Mouse (Mus musculus) forebrain, embryonic 12.5 days (tissue): ENCODE results near the gene Efna5. TPM values are rescaled to one million over a fixed set of nuclear protein-coding genes. Genes with fewer than 3 reads are reported as not detected.

Experiments used
- ATAC-seq: fragments of 200-750 bp; cut with Nextera tagmentation; 2 replicates; pipeline ENCODE4 v1.8.0; 2017; ENCODE audit warnings: moderate TSS enrichment; ENCODE audit not compliant: low FRiP score
- H3K27ac ChIP-seq: fragments of 300-500 bp; sonication (generic); 2 replicates; pipeline ENCODE4 v1.5.1; 2016; ENCODE audit warnings: mild to moderate bottlenecking
- H3K27me3 ChIP-seq: fragments of 300-500 bp; sonication (generic); 2 replicates; pipeline ENCODE4 v1.6.1; 2016; ENCODE audit warnings: mild to moderate bottlenecking
- H3K36me3 ChIP-seq: fragments of 300-500 bp; sonication (generic); replicated peaks from 2 replicates; pipeline ENCODE4 v1.6.1; 2016; ENCODE audit warnings: mild to moderate bottlenecking
- H3K4me1 ChIP-seq: fragments of 300-500 bp; sonication (generic); 2 replicates; pipeline ENCODE4 v1.6.1; 2016
- H3K4me2 ChIP-seq: fragments of 300-500 bp; sonication (generic); 2 replicates; pipeline ENCODE4 v1.6.1; 2016; ENCODE audit warnings: mild to moderate bottlenecking, moderate library complexity
- H3K4me3 ChIP-seq: fragments of 300-500 bp; sonication (generic); replicated peaks from 2 replicates; pipeline ENCODE4 v1.5.1; 2016; ENCODE audit warnings: mild to moderate bottlenecking
- H3K9ac ChIP-seq: fragments of 300-500 bp; sonication (generic); 2 replicates; pipeline ENCODE4 v1.6.1; 2016; ENCODE audit warnings: mild to moderate bottlenecking
- H3K9me3 ChIP-seq: fragments of 300-500 bp; sonication (generic); 2 replicates; pipeline ENCODE4 v1.6.1; 2016
- WGBS: fragments of 180-500 bp; shearing (Covaris S2); methylation state at CpG from one replicate; pipeline ENCODE4 v1.1.7; 2016; 5-methylcytosine and 5-hydroxymethylcytosine counted together
- polyA plus RNA-seq: library from polyadenylated mRNA; unstranded; fragments of >200 nt; fragmentation: Nextera tagmentation; extraction: Ambion mirVana; gene quantifications from 2 replicates; pipeline ENCODE4 v1.2.1, GENCODE M21; 2016

The Efna5 gene
- polyA plus RNA-seq, 1 experiment from 2014 or later, result 45.7 TPM

GRCm38 (mm10) chr17:62735943-62736342 is 145.2 kb downstream of the Efna5 start:
- Histone ChIP-seq H3K4me2 (no peak overlapping the region), H3K4me3 (no peak overlapping the region), H3K9me3 (no peaks in the 10 kb centered on the region), H3K27me3 (peaks cover 22% of the 10 kb centered on the region), H3K9ac (no peak overlapping the region), H3K4me1 (peaks cover 32% of the 10 kb centered on the region), H3K36me3 (no peaks in the 10 kb centered on the region), H3K27ac (no peak overlapping the region)
- ATAC-seq, result no peak
- WGBS, result 41% methylated on average over 11 of the region's 11 CpGs

- Histone ChIP-seq H3K9me3 (no peaks in the 10 kb centered on the region), H3K36me3 (no peaks in the 10 kb centered on the region), H3K27ac (no peak overlapping the region), H3K27me3 (peaks cover 20% of the 10 kb centered on the region), H3K4me2 (no peak overlapping the region), H3K9ac (no peak overlapping the region), H3K4me1 (peaks cover 30% of the 10 kb centered on the region), H3K4me3 (no peak overlapping the region)
- no peak for ATAC-seq
- 4% methylated on average over 10 of the region's 10 CpGs for WGBS
These were observed 146.2 kb downstream of the Efna5 start for GRCm38 (mm10) chr17:62734901-62735300.

- ATAC-seq, result peak; percentile 66
- WGBS, result 12% methylated on average over 4 of the region's 4 CpGs
- no peak overlapping the region for H3K27ac ChIP-seq
These were observed 147.1 kb downstream of the Efna5 start for GRCm38 (mm10) chr17:62734067-62734466.

GRCm38 (mm10) chr17:62729754-62730470 is 151.2 kb downstream of the Efna5 start:
- no peaks in the 10 kb centered on the region; the same call in 1 of the 2 replicates for H3K27me3 ChIP-seq
- no peak overlapping the region for H3K4me3 ChIP-seq
- peaks cover 32% of the 10 kb centered on the region for H3K4me1 ChIP-seq
- H3K36me3 ChIP-seq, result no peaks in the 10 kb centered on the region
- H3K9ac ChIP-seq, result no peak overlapping the region
- H3K27ac ChIP-seq, result no peak overlapping the region
- no peaks in the 10 kb centered on the region for H3K9me3 ChIP-seq
- ATAC-seq, result no peak
- 66% methylated on average over 10 of the region's 10 CpGs for WGBS
- H3K4me2 ChIP-seq, result no peak overlapping the region

More at GRCm38 (mm10) chr17:62734067-62734466, 147.1 kb downstream of the Efna5 start:
- H3K4me2 ChIP-seq, result no peak overlapping the region
- no peak overlapping the region for H3K9ac ChIP-seq
- H3K4me3 ChIP-seq, result no peak overlapping the region
- H3K27me3 ChIP-seq, result peaks cover 20% of the 10 kb centered on the region
- no peaks in the 10 kb centered on the region for H3K36me3 ChIP-seq
- H3K9me3 ChIP-seq, result no peaks in the 10 kb centered on the region
- peaks cover 36% of the 10 kb centered on the region for H3K4me1 ChIP-seq

- Histone ChIP-seq H3K9me3 (no peaks in the 10 kb centered on the region), H3K4me2 (peak overlapping the region; percentile 34), H3K27me3 (no peaks in the 10 kb centered on the region; the same call in 1 of the 2 replicates), H3K9ac (no peak overlapping the region), H3K4me1 (peaks cover 24% of the 10 kb centered on the region), H3K27ac (0 out of 2 replicates have a peak overlapping the region, but pooled peaks have one; percentile 19), H3K36me3 (no peaks in the 10 kb centered on the region), H3K4me3 (no peak overlapping the region)
- 14% methylated on average over 10 of the region's 10 CpGs for WGBS
- ATAC-seq, result peak; percentile 73
These were observed 152.8 kb downstream of the Efna5 start for GRCm38 (mm10) chr17:62728142-62728917.

GRCm38 (mm10) chr17:62726102-62726501 is 155.0 kb downstream of the Efna5 start:
- no peaks in the 10 kb centered on the region; the same call in 1 of the 2 replicates for H3K27me3 ChIP-seq
- peaks cover 24% of the 10 kb centered on the region for H3K4me1 ChIP-seq
- no peak overlapping the region for H3K4me3 ChIP-seq
- H3K36me3 ChIP-seq, result no peaks in the 10 kb centered on the region
- 86% methylated on average over 5 of the region's 5 CpGs for WGBS
- no peak overlapping the region for H3K9ac ChIP-seq
- no peak overlapping the region for H3K4me2 ChIP-seq
- H3K9me3 ChIP-seq, result no peaks in the 10 kb centered on the region
- ATAC-seq, result no peak
- no peak overlapping the region for H3K27ac ChIP-seq

GRCm38 (mm10) chr17:62722962-62723361 is 158.2 kb downstream of the Efna5 start:
- ATAC-seq, result no peak
- H3K4me1 ChIP-seq, result peaks cover 14% of the 10 kb centered on the region
- WGBS, result 88% methylated on average over 5 of the region's 5 CpGs

GRCm38 (mm10) chr17:62721595-62721994 is 159.5 kb downstream of the Efna5 start:
- Histone ChIP-seq H3K4me2 (no peak overlapping the region), H3K9ac (no peak overlapping the region), H3K9me3 (no peaks in the 10 kb centered on the region), H3K36me3 (no peaks in the 10 kb centered on the region), H3K4me1 (peaks cover 28% of the 10 kb centered on the region), H3K4me3 (no peak overlapping the region), H3K27ac (no peak overlapping the region), H3K27me3 (no peaks in the 10 kb centered on the region)
- ATAC-seq, result no peak
- WGBS, result 94% methylated on average over 3 of the region's 3 CpGs

More at GRCm38 (mm10) chr17:62722962-62723361, 158.2 kb downstream of the Efna5 start:
- no peak overlapping the region for H3K4me2 ChIP-seq
- H3K9ac ChIP-seq, result no peak overlapping the region
- no peaks in the 10 kb centered on the region for H3K27me3 ChIP-seq
- H3K36me3 ChIP-seq, result no peaks in the 10 kb centered on the region
- no peak overlapping the region for H3K27ac ChIP-seq
- no peak overlapping the region for H3K4me3 ChIP-seq
- no peaks in the 10 kb centered on the region for H3K9me3 ChIP-seq

GRCm38 (mm10) chr17:62720740-62721450 is 160.2 kb downstream of the Efna5 start:
- H3K36me3 ChIP-seq, result no peaks in the 10 kb centered on the region
- WGBS, result 80% methylated on average over 20 of the region's 20 CpGs
- H3K9me3 ChIP-seq, result no peaks in the 10 kb centered on the region
- no peak for ATAC-seq
- H3K4me2 ChIP-seq, result no peak overlapping the region
- H3K27ac ChIP-seq, result no peak overlapping the region
- H3K4me3 ChIP-seq, result no peak overlapping the region
- peaks cover 30% of the 10 kb centered on the region for H3K4me1 ChIP-seq
- H3K9ac ChIP-seq, result no peak overlapping the region
- H3K27me3 ChIP-seq, result no peaks in the 10 kb centered on the region

- ATAC-seq, result 0 out of 2 replicates have a peak, but pooled peaks have one; percentile 43
- no peaks in the 10 kb centered on the region for H3K9me3 ChIP-seq
- H3K4me1 ChIP-seq, result peaks cover 27% of the 10 kb centered on the region
- no peak overlapping the region for H3K4me2 ChIP-seq
- H3K27ac ChIP-seq, result no peak overlapping the region
- no peaks in the 10 kb centered on the region for H3K36me3 ChIP-seq
- H3K4me3 ChIP-seq, result no peak overlapping the region
- WGBS, result 16% methylated on average over 12 of the region's 12 CpGs
- H3K9ac ChIP-seq, result no peak overlapping the region
- H3K27me3 ChIP-seq, result no peaks in the 10 kb centered on the region
These were observed 163.5 kb downstream of the Efna5 start for GRCm38 (mm10) chr17:62717426-62718131.

GRCm38 (mm10) chr17:62713455-62713854 is 167.7 kb downstream of the Efna5 start:
- Histone ChIP-seq H3K27me3 (no peaks in the 10 kb centered on the region), H3K27ac (no peak overlapping the region), H3K9ac (no peak overlapping the region), H3K36me3 (no peaks in the 10 kb centered on the region), H3K4me2 (no peak overlapping the region), H3K4me1 (peaks cover 25% of the 10 kb centered on the region), H3K9me3 (no peaks in the 10 kb centered on the region), H3K4me3 (no peak overlapping the region)
- no peak for ATAC-seq
- WGBS, result 91% methylated on average over 3 of the region's 3 CpGs
